Mouse (Mus musculus) lung, postnatal 0 days (tissue): ENCODE data around the gene Opn1sw. TPM values are rescaled to one million over a fixed set of nuclear protein-coding genes. Genes with fewer than 3 reads are reported as not detected.
A peak's percentile ranks its signal among the peaks of the same experiment; 100 is the strongest.

Experiments
- ATAC-seq: fragments of 200-750 bp; cut with Nextera tagmentation; 2 replicates; pipeline ENCODE4 v1.8.0; 2017; ENCODE audit warnings: moderate library complexity
- DNase-seq: peaks from one replicate; pipeline ENCODE4 v3.0.0-alpha.2; 2016; ENCODE audit warnings: low spot score
- H3K27ac ChIP-seq: fragments of 300-500 bp; sonication (generic); 2 replicates; pipeline ENCODE4 v1.5.1; 2014; ENCODE audit warnings: antibody characterized with exemption, mild to moderate bottlenecking, low read length, mixed read lengths
- H3K27me3 ChIP-seq: fragments of 300-500 bp; sonication (generic); replicated peaks from 2 replicates; pipeline ENCODE4 v1.6.1; 2014; ENCODE audit warnings: low read length, mixed read lengths; ENCODE audit not compliant: insufficient read depth
- H3K36me3 ChIP-seq: fragments of 300-500 bp; sonication (generic); 2 replicates; pipeline ENCODE4 v1.6.1; 2014; ENCODE audit warnings: low read length, mixed read lengths; ENCODE audit not compliant: insufficient read depth
- H3K4me1 ChIP-seq: fragments of 300-500 bp; sonication (generic); 2 replicates; pipeline ENCODE4 v1.6.1; 2014; ENCODE audit warnings: antibody characterized with exemption, low read depth, low read length, mixed read lengths; ENCODE audit not compliant: insufficient read depth
- H3K4me2 ChIP-seq: fragments of 300-500 bp; sonication (generic); replicated peaks from 2 replicates; pipeline ENCODE4 v1.6.1; 2014; ENCODE audit warnings: low read depth, mild to moderate bottlenecking, low read length, moderate library complexity, mixed read lengths
- H3K4me3 ChIP-seq: fragments of 300-500 bp; sonication (generic); 2 replicates; pipeline ENCODE4 v1.5.1; 2014; ENCODE audit warnings: low read depth, low read length
- H3K9ac ChIP-seq: fragments of 300-500 bp; sonication (generic); replicated peaks from 2 replicates; pipeline ENCODE4 v1.6.1; 2014; ENCODE audit warnings: low read depth, mild to moderate bottlenecking
- H3K9me3 ChIP-seq: fragments of 300-500 bp; sonication (generic); 2 replicates; pipeline ENCODE4 v1.6.1; 2016; ENCODE audit warnings: low read length, mixed read lengths
- CTCF ChIP-seq: IDR thresholded peaks from 2 replicates; pipeline ENCODE4 v1.5.1; 2016; ENCODE audit warnings: antibody characterized with exemption, mild to moderate bottlenecking
- EP300 ChIP-seq: IDR thresholded peaks from 2 replicates; pipeline ENCODE4 v1.6.1; 2016; ENCODE audit warnings: antibody characterized with exemption, mild to moderate bottlenecking, control low read depth
- WGBS: fragments of 180-500 bp; shearing (Covaris S2); extraction: QIAGEN DNeasy Blood & Tissue Kit; methylation state at CpG from one replicate; pipeline ENCODE4 v1.1.7; 2014; 5-methylcytosine and 5-hydroxymethylcytosine counted together
- polyA plus RNA-seq: library from polyadenylated mRNA; unstranded; fragments of >200 nt; fragmentation: Nextera tagmentation; extraction: Ambion mirVana; gene quantifications from 2 replicates; pipeline ENCODE4 v1.2.1, GENCODE M21; 2015

Gene Opn1sw
- polyA plus RNA-seq, 1 experiment from 2014 or later = 0.30 TPM

- ATAC-seq (no peak), DNase-seq (no peak)
- Histone ChIP-seq H3K9me3 (no peaks in the 10 kb centered on the region), H3K36me3 (peaks cover 18% of the 10 kb centered on the region), H3K4me1 (no peaks in the 10 kb centered on the region), H3K27me3 (no peaks in the 10 kb centered on the region), H3K27ac (0 out of 2 replicates have a peak overlapping the region, but pooled peaks have one; percentile 17), H3K4me2 (no peak overlapping the region), H3K4me3 (no peak overlapping the region), H3K9ac (no peak overlapping the region)
- WGBS = 79% methylated on average over 3 of the region's 3 CpGs
- TF ChIP-seq CTCF (no peak), EP300 (no peak)
Measured at GRCm38 (mm10) chr6:29363129-29363515, 25.1 kb downstream of the Opn1sw start.

- Histone ChIP-seq H3K27me3 (no peaks in the 10 kb centered on the region), H3K4me2 (no peak overlapping the region), H3K9me3 (no peaks in the 10 kb centered on the region), H3K4me3 (no peak overlapping the region), H3K27ac (0 out of 2 replicates have a peak overlapping the region, but pooled peaks have one; percentile 17), H3K36me3 (peaks cover 22% of the 10 kb centered on the region), H3K4me1 (no peaks in the 10 kb centered on the region), H3K9ac (no peak overlapping the region)
- TF ChIP-seq CTCF (peak; percentile 60), EP300 (no peak)
- 52% methylated on average over 7 of the region's 7 CpGs for WGBS
- DNase-seq (peak; percentile 68), ATAC-seq (peak; percentile 84)
Measured at GRCm38 (mm10) chr6:29362246-29363128, 25.8 kb downstream of the Opn1sw start.

DNA sequence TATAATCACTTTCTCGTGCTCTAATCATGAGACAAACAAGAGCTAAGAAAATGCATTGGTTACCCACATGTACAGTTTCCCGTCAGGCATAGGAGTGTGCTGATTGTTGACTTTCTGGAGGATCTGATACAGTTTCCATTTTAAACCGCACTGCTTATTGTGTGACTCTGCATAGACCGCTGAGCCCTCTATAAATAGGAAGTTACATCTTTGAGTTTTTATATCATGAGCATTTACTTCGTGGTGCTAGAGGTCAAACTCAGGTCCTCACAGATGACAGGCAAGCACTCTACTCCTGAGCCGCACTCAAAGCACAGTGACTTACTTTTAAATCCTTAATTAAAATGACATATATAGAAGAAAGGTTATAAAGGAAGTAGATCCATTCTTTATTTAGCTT is 28.1 kb downstream of the Opn1sw start:
- Histone ChIP-seq H3K4me2 (no peak overlapping the region), H3K36me3 (peaks cover 19% of the 10 kb centered on the region), H3K4me3 (no peak overlapping the region), H3K27ac (no peak overlapping the region), H3K4me1 (no peaks in the 10 kb centered on the region), H3K9me3 (no peaks in the 10 kb centered on the region), H3K27me3 (no peaks in the 10 kb centered on the region), H3K9ac (no peak overlapping the region)
- WGBS = 75% methylated on average over 6 of the region's 6 CpGs
- ATAC-seq (no peak), DNase-seq (no peak)
- TF ChIP-seq EP300 (no peak), CTCF (no peak)

DNA sequence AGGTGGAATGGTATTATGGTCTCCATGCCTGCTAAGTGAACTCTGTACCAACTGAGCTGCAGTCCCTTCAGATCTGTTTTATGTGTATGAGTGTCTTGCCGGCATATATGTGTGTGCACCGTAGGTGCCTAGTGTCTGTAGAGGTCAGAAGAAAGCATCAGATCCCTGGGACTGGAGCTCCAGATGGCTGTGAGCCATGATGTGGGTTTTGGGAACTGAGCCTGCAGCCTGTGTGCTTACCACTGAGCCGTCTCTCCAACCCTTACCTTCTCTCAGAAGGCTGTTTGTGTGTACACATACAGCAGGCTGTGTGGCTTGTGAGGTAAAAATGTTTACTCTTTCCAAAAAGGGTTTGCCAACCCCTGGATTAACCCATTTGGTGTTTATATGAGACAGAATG is 28.9 kb downstream of the Opn1sw start:
- TF ChIP-seq EP300 (no peak), CTCF (no peak)
- Histone ChIP-seq H3K36me3 (peaks cover 19% of the 10 kb centered on the region), H3K4me2 (no peak overlapping the region), H3K9me3 (no peaks in the 10 kb centered on the region), H3K9ac (no peak overlapping the region), H3K27me3 (no peaks in the 10 kb centered on the region), H3K4me3 (no peak overlapping the region), H3K27ac (no peak overlapping the region), H3K4me1 (no peaks in the 10 kb centered on the region)
- 87% methylated on average over 3 of the region's 3 CpGs for whole genome bisulfite sequencing
- ATAC-seq (no peak), DNase-seq (no peak)

GRCm38 (mm10) chr6:29352816-29353215 is 35.5 kb downstream of the Opn1sw start:
- no peaks in the 10 kb centered on the region for H3K9me3 ChIP-seq
- no peak overlapping the region for H3K27ac ChIP-seq
- H3K4me2 ChIP-seq = no peak overlapping the region
- H3K9ac ChIP-seq = no peak overlapping the region
- H3K4me1 ChIP-seq = peaks cover 5% of the 10 kb centered on the region; the same call in 1 of the 2 replicates
- DNase-seq = no peak
- H3K36me3 ChIP-seq = peaks cover 4% of the 10 kb centered on the region; the same call in 1 of the 2 replicates
- ATAC-seq = no peak
- 35% methylated on average over 5 of the region's 5 CpGs for WGBS
- TF ChIP-seq EP300 (no peak), CTCF (no peak)
- no peaks in the 10 kb centered on the region for H3K27me3 ChIP-seq
- H3K4me3 ChIP-seq = no peak overlapping the region

DNA sequence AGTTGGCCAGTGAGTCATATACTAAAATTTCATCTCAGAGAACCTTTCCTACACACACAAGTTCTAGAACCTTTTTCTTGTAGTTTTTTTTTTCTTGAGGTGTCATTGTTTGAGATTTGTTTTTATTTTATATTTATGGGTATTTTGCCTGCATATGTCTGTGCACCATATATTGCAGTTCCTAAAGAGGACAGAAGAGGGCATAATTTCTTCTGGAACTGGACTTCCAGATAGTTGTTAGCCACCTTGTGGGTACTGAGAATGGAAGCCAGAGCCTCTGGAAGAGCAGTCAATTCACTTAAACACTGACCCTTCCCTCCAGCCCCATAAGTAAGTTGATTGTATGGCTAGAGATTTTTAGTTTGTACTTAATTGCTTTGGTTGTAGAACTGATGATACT is 36.7 kb downstream of the Opn1sw start:
- no peak overlapping the region for H3K27ac ChIP-seq
- H3K9ac ChIP-seq = no peak overlapping the region
- no peaks in the 10 kb centered on the region for H3K9me3 ChIP-seq
- H3K4me1 ChIP-seq = peaks cover 5% of the 10 kb centered on the region; the same call in 1 of the 2 replicates
- TF ChIP-seq CTCF (peak; percentile 50), EP300 (no peak)
- ATAC-seq (no peak), DNase-seq (no peak)
- no peaks in the 10 kb centered on the region for H3K36me3 ChIP-seq
- no peaks in the 10 kb centered on the region for H3K27me3 ChIP-seq
- no peak overlapping the region for H3K4me2 ChIP-seq
- H3K4me3 ChIP-seq = no peak overlapping the region
